Mouse (Mus musculus): ENCODE measurements around the gene Itga10. TPM values are rescaled to one million over a fixed set of nuclear protein-coding genes. Genes with fewer than 3 reads are reported as not detected.
"Not testable (repeated sequence)": the region's sequence is repeated elsewhere in the genome, so short reads cannot be mapped to it uniquely, and the experiment has no call there.

Gene Itga10
- polyA plus RNA-seq, 1 experiment from 2014 or later = 1.3 TPM

GRCm38 (mm10) chr3:96647365-96647764 is 2.0 kb downstream of the Itga10 start:
- Histone ChIP-seq H3K9me3 (ENCODE audit: control insufficient read depth, low read length) (no peaks in the 10 kb centered on the region), H3K9ac (ENCODE audit: low read depth, low read length) (no peak overlapping the region), H3K27me3 (ENCODE audit: control insufficient read depth, insufficient read depth, low read length) (no peaks in the 10 kb centered on the region), H3K4me3 (ENCODE audit: low read depth, low read length) (no peak overlapping the region), H3K27ac (ENCODE audit: low read depth, low read length) (no peak overlapping the region), H3K4me1 (replicated peaks; ENCODE audit: control insufficient read depth, insufficient read depth, low read length) (no peaks in the 10 kb centered on the region), H3K4me2 (replicated peaks; ENCODE audit: low read depth, low read length) (no peak overlapping the region), H3K36me3 (ENCODE audit: control insufficient read depth, insufficient read depth, low read length) (no peaks in the 10 kb centered on the region)
- DNase-seq (ENCODE audit: low spot score) = no peak
- no peak for ATAC-seq (ENCODE audit: low FRiP score)
- 75% methylated on average over 3 of the region's 3 CpGs for WGBS

GRCm38 (mm10) chr3:96660901-96661300 is 15.5 kb downstream of the Itga10 start:
- Histone ChIP-seq H3K9me3 (ENCODE audit: control insufficient read depth, low read length) (no peaks in the 10 kb centered on the region), H3K27me3 (ENCODE audit: control insufficient read depth, insufficient read depth, low read length) (no peaks in the 10 kb centered on the region), H3K4me2 (replicated peaks; ENCODE audit: low read depth, low read length) (no peak overlapping the region), H3K4me1 (replicated peaks; ENCODE audit: control insufficient read depth, insufficient read depth, low read length) (no peaks in the 10 kb centered on the region; the same call in 1 of the 2 replicates), H3K27ac (ENCODE audit: low read depth, low read length) (no peak overlapping the region), H3K4me3 (ENCODE audit: low read depth, low read length) (no peak overlapping the region), H3K9ac (ENCODE audit: low read depth, low read length) (no peak overlapping the region), H3K36me3 (ENCODE audit: control insufficient read depth, insufficient read depth, low read length) (no peaks in the 10 kb centered on the region)
- no peak for ATAC-seq (ENCODE audit: low FRiP score)
- no peak for DNase-seq (ENCODE audit: low spot score)
- 88% methylated on average over 2 of the region's 2 CpGs for WGBS

DNA sequence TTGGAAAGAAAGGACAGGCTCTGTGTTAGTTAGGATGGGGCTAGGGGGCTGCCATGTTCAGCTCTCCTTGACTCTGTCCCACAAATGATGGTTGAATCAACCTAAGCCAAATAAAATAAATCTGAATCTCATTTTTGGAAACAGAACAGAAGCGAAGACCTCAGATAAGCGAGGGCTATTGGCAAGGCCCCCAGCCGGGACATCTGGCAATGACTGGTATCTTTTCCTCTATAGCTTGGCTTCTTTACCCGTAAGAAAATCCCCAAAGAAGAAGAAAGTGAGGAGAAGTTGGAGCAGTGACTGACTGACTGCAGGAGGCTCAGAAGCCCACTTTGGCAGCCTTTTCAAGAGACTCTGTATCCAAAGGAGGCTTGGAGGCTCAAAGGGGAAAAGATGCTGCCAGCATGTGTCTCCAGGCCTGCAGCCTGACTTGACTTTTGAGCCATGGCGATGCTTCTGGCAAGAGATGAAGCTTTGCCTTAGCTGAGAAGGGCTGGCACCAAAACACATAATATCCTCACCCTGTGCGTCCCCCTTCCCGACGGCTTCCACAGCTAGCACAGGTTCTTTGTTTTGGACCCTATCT is 17.4 kb downstream of the Itga10 start:
- Histone ChIP-seq H3K4me2 (replicated peaks; ENCODE audit: low read depth, low read length) (peak overlapping the region; percentile 37; the same call in 1 of the 2 replicates), H3K9me3 (ENCODE audit: control insufficient read depth, low read length) (no peaks in the 10 kb centered on the region), H3K4me1 (replicated peaks; ENCODE audit: control insufficient read depth, insufficient read depth, low read length) (no peaks in the 10 kb centered on the region; the same call in 1 of the 2 replicates), H3K27me3 (ENCODE audit: control insufficient read depth, insufficient read depth, low read length) (no peaks in the 10 kb centered on the region), H3K36me3 (ENCODE audit: control insufficient read depth, insufficient read depth, low read length) (no peaks in the 10 kb centered on the region), H3K27ac (ENCODE audit: low read depth, low read length) (no peak overlapping the region), H3K4me3 (ENCODE audit: low read depth, low read length) (no peak overlapping the region), H3K9ac (ENCODE audit: low read depth, low read length) (no peak overlapping the region)
- ATAC-seq (ENCODE audit: low FRiP score) = no peak
- WGBS = 53% methylated on average over 8 of the region's 8 CpGs
- DNase-seq (ENCODE audit: low spot score) = peak; percentile 24

GRCm38 (mm10) chr3:96663432-96664239 is 18.3 kb downstream of the Itga10 start:
- 7% methylated on average over 15 of the region's 18 CpGs for WGBS
- no peak overlapping the region; the same call in 1 of the 2 replicates for H3K4me3 ChIP-seq (ENCODE audit: low read depth, low read length)
- no peak overlapping the region for H3K27ac ChIP-seq (ENCODE audit: low read depth, low read length)
- H3K36me3 ChIP-seq (ENCODE audit: control insufficient read depth, insufficient read depth, low read length) = no peaks in the 10 kb centered on the region
- peak overlapping the region; percentile 37 for H3K4me2 ChIP-seq (replicated peaks; ENCODE audit: low read depth, low read length)
- ATAC-seq (ENCODE audit: low FRiP score) (peak; percentile 80; the same call in 1 of the 2 replicates), DNase-seq (ENCODE audit: low spot score) (peak; percentile 91)
- H3K9me3 ChIP-seq (ENCODE audit: control insufficient read depth, low read length) = no peaks in the 10 kb centered on the region
- no peak overlapping the region; the same call in 1 of the 2 replicates for H3K9ac ChIP-seq (ENCODE audit: low read depth, low read length)
- H3K27me3 ChIP-seq (ENCODE audit: control insufficient read depth, insufficient read depth, low read length) = no peaks in the 10 kb centered on the region
- H3K4me1 ChIP-seq (replicated peaks; ENCODE audit: control insufficient read depth, insufficient read depth, low read length) = no peaks in the 10 kb centered on the region; the same call in 1 of the 2 replicates

DNA sequence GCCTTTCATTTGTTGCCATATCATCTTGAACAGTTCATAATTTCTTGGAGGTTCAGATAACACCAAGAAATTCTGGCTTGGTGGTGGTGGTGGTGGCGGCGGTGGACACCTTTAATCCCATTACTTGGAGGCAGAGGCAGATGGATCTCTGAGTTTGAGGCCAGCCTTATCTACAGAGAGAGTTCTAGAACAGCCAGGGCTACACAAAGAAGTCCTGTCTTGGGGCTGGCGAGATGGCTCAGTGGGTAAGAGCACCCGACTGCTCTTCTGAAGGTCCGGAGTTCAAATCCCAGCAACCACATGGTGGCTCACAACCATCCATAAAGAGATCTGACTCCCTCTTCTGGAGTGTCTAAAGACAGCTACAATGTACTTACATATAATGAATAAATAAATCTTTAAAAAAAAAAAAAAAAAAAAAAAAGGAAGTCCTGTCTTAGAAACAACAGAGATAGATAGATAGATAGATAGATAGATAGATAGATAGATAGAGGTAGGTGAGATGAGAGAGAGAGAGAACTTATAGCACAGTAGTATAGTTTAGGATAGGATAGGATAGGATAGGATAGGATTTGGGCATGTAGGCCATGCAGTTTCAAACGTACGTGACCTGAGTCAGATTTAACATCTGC is 20.5 kb downstream of the Itga10 start:
- not testable (repeated sequence) for H3K27ac ChIP-seq (ENCODE audit: low read depth, low read length); H3K4me2 ChIP-seq (replicated peaks; ENCODE audit: low read depth, low read length); H3K36me3 ChIP-seq (ENCODE audit: control insufficient read depth, insufficient read depth, low read length); H3K4me1 ChIP-seq (replicated peaks; ENCODE audit: control insufficient read depth, insufficient read depth, low read length); ATAC-seq (ENCODE audit: low FRiP score); H3K27me3 ChIP-seq (ENCODE audit: control insufficient read depth, insufficient read depth, low read length); H3K9ac ChIP-seq (ENCODE audit: low read depth, low read length); H3K9me3 ChIP-seq (ENCODE audit: control insufficient read depth, low read length); H3K4me3 ChIP-seq (ENCODE audit: low read depth, low read length); DNase-seq (ENCODE audit: low spot score)
- 89% methylated on average over 7 of the region's 7 CpGs for WGBS

- ATAC-seq (ENCODE audit: low FRiP score) (no peak), DNase-seq (ENCODE audit: low spot score) (no peak)
- Histone ChIP-seq H3K9me3 (ENCODE audit: control insufficient read depth, low read length) (no peaks in the 10 kb centered on the region), H3K36me3 (ENCODE audit: control insufficient read depth, insufficient read depth, low read length) (no peaks in the 10 kb centered on the region), H3K9ac (ENCODE audit: low read depth, low read length) (no peak overlapping the region), H3K4me2 (replicated peaks; ENCODE audit: low read depth, low read length) (no peak overlapping the region), H3K4me1 (replicated peaks; ENCODE audit: control insufficient read depth, insufficient read depth, low read length) (peaks cover 2% of the 10 kb centered on the region; the same call in 1 of the 2 replicates), H3K27ac (ENCODE audit: low read depth, low read length) (no peak overlapping the region), H3K4me3 (ENCODE audit: low read depth, low read length) (no peak overlapping the region), H3K27me3 (ENCODE audit: control insufficient read depth, insufficient read depth, low read length) (no peaks in the 10 kb centered on the region)
- WGBS = 88% methylated on average over 5 of the region's 5 CpGs
Observed at GRCm38 (mm10) chr3:96666916-96667315, 21.5 kb downstream of the Itga10 start.

- no peak for DNase-seq (ENCODE audit: low spot score)
- H3K4me1 ChIP-seq (replicated peaks; ENCODE audit: control insufficient read depth, insufficient read depth, low read length) = peaks cover 2% of the 10 kb centered on the region; the same call in 1 of the 2 replicates
- H3K27ac ChIP-seq (ENCODE audit: low read depth, low read length) = no peak overlapping the region
- H3K4me2 ChIP-seq (replicated peaks; ENCODE audit: low read depth, low read length) = no peak overlapping the region
- 48% methylated on average over 1 of the region's 1 CpGs for WGBS
- ATAC-seq (ENCODE audit: low FRiP score) = no peak
- no peaks in the 10 kb centered on the region for H3K27me3 ChIP-seq (ENCODE audit: control insufficient read depth, insufficient read depth, low read length)
- no peaks in the 10 kb centered on the region for H3K9me3 ChIP-seq (ENCODE audit: control insufficient read depth, low read length)
- no peak overlapping the region for H3K9ac ChIP-seq (ENCODE audit: low read depth, low read length)
- H3K36me3 ChIP-seq (ENCODE audit: control insufficient read depth, insufficient read depth, low read length) = no peaks in the 10 kb centered on the region
- no peak overlapping the region for H3K4me3 ChIP-seq (ENCODE audit: low read depth, low read length)
Observed at GRCm38 (mm10) chr3:96667316-96667715, 21.9 kb downstream of the Itga10 start.

DNA sequence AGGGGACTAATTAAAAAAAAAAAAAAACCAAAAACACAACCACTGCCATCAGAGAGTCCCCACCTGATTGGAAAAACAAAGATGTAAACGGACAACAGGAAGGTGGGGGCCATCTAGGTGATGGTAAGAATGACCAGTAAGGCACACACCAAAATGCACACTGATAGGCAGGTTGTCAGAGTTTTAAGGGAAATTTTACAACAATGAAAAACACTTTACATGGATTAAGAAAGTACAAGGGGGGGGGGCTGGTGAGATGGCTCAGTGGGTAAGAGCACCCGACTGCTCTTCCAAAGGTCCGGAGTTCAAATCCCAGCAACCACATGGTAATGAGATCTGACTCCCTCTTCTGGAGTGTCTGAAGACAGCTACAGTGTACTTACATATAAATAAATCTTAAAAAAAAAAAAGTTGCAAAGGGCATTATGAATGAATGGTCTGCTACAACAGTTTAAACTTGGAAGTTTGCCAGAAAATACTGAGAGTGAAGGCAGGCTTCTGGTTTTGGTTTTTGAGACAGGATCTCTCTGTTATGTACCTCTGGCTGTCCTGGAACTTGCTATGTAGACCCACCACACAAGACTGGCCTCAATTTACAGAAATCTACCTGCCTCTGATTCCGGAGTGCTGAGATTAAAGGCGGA is 23.2 kb downstream of the Itga10 start:
- Histone ChIP-seq H3K27ac (ENCODE audit: low read depth, low read length) (no peak overlapping the region), H3K4me2 (replicated peaks; ENCODE audit: low read depth, low read length) (no peak overlapping the region), H3K4me1 (replicated peaks; ENCODE audit: control insufficient read depth, insufficient read depth, low read length) (peaks cover 2% of the 10 kb centered on the region; the same call in 1 of the 2 replicates), H3K27me3 (ENCODE audit: control insufficient read depth, insufficient read depth, low read length) (no peaks in the 10 kb centered on the region), H3K9me3 (ENCODE audit: control insufficient read depth, low read length) (no peaks in the 10 kb centered on the region), H3K9ac (ENCODE audit: low read depth, low read length) (no peak overlapping the region), H3K36me3 (ENCODE audit: control insufficient read depth, insufficient read depth, low read length) (no peaks in the 10 kb centered on the region), H3K4me3 (ENCODE audit: low read depth, low read length) (no peak overlapping the region)
- ATAC-seq (ENCODE audit: low FRiP score) (no peak), DNase-seq (ENCODE audit: low spot score) (no peak)
- 93% methylated on average over 5 of the region's 5 CpGs for WGBS
